Mouse (Mus musculus): ENCODE data around the gene Ascl4.

The Ascl4 gene

GRCm38 (mm10) chr10:85969894-85970620 is 42.6 kb downstream of the Ascl4 start:
- no peak for DNase-seq

GRCm38 (mm10) chr10:85971826-85972225 is 44.3 kb downstream of the Ascl4 start:
- no peak for DNase-seq

GRCm38 (mm10) chr10:85972915-85973314 is 45.4 kb downstream of the Ascl4 start:
- no peak for DNase-seq

GRCm38 (mm10) chr10:85989412-85990115 is 62.1 kb downstream of the Ascl4 start:
- DNase-seq: no peak

GRCm38 (mm10) chr10:85992412-85992811 is 64.9 kb downstream of the Ascl4 start:
- no peak for DNase-seq

GRCm38 (mm10) chr10:85993836-85994235 is 66.4 kb downstream of the Ascl4 start:
- no peak for DNase-seq

GRCm38 (mm10) chr10:85994543-85995104 is 67.1 kb downstream of the Ascl4 start:
- no peak for DNase-seq

All from cerebellum, adult 11 months (tissue).